Mouse (Mus musculus) cerebellum, postnatal 10 days (tissue): Measurements from ENCODE around the gene Sptan1.

Source experiments
- DNase-seq, 2 experiments: peaks; one replicate each; pipeline ENCODE4 v3.0.0; 2021; ENCODE audit warnings: mixed read lengths in 2 of 2

The Sptan1 gene

GRCm38 (mm10) chr2:29965250-29965843 is at the start of gene Sptan1:
Gene Sptan1, plus strand, starts transcription at chr2:29965560.
- peak; percentile 99 to 100 for DNase-seq

DNA sequence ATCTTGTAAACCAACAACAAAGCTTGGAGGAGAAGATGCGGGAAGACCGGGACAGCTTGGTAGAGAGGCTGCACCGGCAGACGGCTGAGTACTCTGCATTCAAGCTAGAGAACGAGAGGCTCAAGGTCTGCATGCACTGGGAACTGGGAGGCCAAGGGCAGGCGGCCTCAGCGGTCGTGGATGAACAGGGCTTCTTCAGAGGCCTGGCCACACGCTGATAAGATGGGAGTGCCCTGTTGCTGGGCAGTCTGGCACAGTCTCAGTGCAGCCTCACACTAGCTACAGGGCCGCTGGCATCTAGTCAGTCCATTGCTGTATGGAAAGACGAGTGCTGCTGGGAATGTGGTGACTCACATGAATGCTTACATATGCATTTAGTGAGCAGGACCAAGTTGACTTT is 47.7 kb upstream of the Sptan1 start:
- no peak for DNase-seq

DNA sequence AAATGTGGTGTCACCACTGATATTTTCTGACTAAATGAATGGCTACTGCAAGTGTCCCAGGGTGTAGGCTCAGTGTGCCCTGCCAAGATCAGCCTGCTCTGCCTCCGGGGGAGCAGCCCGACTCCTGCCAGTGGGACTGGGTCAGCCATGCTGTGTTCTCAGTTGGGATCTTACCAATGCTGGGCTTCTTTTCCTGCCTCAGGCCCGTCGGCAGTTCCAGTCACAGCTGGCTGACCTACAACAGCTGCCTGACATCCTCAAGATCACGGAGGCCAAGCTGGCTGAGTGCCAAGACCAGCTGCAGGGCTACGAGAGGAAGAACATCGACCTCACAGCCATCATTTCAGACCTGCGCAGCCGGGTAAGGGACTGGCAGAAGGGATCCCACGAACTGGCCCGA is 43.3 kb upstream of the Sptan1 start:
- peak; percentile 47 to 55 for DNase-seq

DNA sequence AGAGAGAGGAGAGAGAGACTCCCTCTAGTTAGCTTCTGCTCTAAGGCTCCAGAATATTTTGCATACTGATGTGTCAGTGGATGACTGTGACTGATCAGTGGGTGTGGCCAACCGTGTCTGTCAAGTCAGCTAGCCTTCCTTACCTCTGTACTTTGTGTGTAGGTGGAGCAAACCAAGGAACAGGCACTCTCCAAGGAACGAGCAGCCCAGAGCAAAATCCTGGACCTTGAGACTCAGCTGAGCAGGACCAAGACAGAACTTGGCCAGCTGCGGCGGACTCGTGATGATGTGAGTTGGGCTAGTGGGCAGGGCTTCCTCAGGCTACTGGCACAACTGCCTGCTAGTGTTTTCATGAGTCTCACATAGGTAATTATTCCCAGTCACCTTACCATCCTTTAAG is 38.8 kb upstream of the Sptan1 start:
- DNase-seq = no peak

DNA sequence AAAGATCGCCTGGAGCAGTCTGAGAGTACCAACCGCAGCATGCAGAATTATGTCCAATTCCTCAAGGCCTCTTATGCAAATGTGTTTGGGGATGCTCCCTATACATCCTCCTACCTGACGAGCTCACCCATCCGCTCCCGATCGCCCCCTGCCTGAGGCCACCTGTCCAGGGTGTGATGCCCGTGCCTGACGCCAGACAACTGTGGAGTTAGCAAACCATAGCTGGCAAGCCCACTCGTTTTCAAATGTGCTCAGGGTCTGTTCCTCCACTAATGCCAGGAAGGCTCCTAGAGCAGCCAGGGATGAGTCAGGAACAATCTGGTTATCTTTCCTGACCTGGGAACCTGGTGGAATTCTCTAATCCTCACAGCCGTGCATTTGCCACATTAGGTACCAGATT is 34.9 kb upstream of the Sptan1 start:
- DNase-seq = peak; percentile 97 to 98

- peak; percentile 36 to 48 for DNase-seq
Measured at GRCm38 (mm10) chr2:29931194-29931593, 34.2 kb upstream of the Sptan1 start.

GRCm38 (mm10) chr2:29934906-29935599 is 30.3 kb upstream of the Sptan1 start, which contains the start of gene Gle1:
Gene Gle1, plus strand, starts transcription at chr2:29935426.
- DNase-seq = peak; percentile 98 to 99

- DNase-seq = no peak
Measured at GRCm38 (mm10) chr2:29940073-29940472, 25.3 kb upstream of the Sptan1 start.

DNA sequence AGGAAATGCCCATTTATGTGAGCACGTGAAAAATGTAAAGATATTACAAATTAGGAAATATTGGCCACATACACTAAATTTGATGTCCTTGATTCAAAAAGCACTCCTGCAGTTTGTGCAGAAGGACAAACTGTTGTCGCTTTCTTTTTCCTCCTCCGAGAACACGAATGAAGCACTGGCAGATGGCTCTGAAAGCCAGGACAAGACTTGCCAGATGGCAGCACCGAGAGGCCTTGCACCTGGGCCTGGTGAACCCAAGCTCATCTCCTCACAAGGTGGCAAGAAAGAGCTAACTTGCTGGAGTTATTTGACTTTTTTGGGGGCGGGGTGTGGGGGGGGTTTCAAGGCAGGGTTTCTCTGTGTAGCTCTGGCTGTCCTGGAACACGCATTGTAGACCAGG is 24.5 kb upstream of the Sptan1 start:
- DNase-seq = no peak

GRCm38 (mm10) chr2:29944723-29945122 is 20.6 kb upstream of the Sptan1 start:
- DNase-seq = no peak

DNA sequence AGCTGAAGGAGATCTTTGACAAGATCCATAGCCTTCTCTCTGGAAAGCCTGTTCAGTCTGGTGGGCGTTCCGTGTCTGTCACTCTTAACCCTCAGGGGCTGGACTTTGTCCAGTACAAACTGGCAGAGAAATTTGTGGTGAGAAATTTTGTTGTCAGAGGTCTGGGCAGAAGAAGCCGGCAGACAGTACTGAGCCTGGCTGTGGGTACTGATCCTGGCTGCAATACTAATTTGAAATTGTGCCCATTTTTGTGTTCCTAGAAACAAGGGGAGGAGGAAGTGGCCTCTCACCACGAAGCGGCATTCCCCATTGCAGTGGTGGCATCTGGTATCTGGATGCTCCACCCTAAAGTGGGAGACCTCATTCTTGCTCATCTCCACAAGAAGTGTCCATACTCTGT is 16.5 kb upstream of the Sptan1 start:
- peak in 1 of 2 experiments; percentile 20 for DNase-seq

DNA sequence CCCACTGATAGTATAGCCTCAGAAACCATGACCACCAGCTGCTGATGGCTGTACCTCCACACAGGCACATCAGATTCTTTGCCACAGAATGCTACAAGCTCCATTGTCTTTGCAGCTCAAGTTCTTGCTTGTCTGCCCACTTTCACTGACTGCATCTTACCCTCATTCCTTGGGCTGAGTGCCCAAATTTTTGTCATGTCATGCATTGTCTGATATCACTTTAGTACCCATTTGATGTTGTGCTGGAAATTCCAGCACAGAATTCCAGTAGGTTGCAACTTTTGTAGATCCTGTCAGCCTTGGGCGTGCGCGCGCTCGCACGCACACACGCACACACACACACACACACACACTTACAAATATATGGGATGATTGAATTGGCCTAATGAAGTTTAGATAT is 4.1 kb upstream of the Sptan1 start:
- no peak for DNase-seq

GRCm38 (mm10) chr2:29964354-29965249 is 758 bp upstream of the Sptan1 start:
- DNase-seq = peak; percentile 52 to 71

DNA sequence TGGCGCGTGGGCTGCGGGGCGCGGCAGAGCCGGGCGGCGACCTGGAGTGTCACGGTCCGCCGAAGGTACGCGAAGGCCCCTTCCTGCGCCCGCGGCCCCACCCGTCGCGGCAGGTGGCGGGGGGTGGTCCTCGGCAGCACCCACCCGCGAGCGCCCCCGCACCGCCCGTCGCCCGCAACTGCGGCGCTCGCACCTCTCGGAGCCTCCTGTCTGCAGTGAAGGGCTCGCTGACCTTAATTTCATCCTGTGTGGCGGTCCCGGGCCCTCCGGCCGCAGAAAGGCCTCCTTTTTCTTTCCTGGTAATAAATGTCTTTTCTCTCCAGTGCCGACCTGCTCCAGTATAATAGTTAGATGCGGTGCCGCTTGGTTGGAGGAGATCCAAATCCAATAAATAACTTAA is 546 bp downstream of the Sptan1 start:
- DNase-seq = peak; percentile 72 to 79

DNA sequence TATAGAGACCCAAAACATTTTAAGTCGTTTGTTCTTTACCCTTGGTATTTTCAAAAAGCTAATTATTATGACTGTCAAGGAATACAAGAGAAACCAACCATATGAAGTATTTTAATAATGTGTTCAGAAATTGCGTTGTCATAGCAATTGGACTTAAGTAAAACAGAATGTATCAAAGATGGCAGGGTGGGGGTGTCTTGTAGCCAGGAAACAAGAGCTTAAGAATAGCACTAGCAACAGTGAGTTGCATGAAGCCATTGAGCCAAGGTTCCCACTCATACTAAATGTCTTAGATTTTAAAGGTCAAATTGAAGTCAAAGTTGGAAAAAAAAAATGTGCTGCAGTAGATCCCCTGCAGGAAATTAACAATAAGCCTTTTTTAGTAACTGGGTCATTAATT is 1.5 kb downstream of the Sptan1 start:
- no peak for DNase-seq

- peak in 1 of 2 experiments; percentile 32 for DNase-seq
Measured at GRCm38 (mm10) chr2:29967768-29968167, 2.4 kb downstream of the Sptan1 start.

GRCm38 (mm10) chr2:29968638-29969037 is 3.3 kb downstream of the Sptan1 start:
- no peak for DNase-seq

- DNase-seq = peak; percentile 75 to 78
Measured at GRCm38 (mm10) chr2:29971838-29972635, 6.7 kb downstream of the Sptan1 start.

DNA sequence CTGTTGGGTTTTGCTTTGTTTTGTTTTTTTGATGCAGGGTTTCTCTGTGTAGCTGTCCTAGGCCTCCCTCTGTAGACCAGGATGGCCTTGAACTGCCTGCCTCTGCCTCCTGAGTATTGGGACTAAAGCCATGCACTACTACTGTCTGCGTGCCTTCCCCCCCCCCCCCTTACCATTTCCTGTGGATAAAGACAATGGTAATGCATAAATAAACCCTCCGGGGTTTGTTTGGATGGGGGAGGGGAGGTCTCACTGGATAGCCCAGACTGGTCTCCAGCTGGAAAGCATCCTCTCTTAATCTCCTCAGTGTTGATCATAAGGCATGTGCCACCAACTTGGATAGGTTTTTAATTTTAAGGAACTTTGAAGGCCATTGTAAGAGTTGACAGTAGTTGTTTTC is 8.2 kb downstream of the Sptan1 start:
- DNase-seq = peak in 1 of 2 experiments; percentile 16

DNA sequence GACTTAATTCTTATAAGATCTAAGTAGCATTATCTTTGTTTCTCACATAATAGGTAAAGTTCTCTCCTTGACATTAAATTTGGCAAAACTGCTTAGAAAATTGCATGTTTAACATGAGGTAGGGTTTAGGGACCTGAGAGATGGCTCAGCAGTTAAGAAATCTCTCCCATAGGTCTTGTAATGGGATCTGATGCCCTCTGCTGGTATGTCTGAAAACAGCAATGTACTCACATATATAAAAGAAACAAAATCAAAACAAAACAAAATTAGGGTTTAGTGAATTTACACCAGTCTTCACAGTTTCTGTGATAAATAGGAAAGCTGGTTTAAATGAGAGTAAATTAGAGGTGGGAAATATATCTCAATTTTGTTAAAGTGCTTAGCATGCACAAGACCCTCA is 11.9 kb downstream of the Sptan1 start:
- DNase-seq = peak; percentile 65 to 77

DNA sequence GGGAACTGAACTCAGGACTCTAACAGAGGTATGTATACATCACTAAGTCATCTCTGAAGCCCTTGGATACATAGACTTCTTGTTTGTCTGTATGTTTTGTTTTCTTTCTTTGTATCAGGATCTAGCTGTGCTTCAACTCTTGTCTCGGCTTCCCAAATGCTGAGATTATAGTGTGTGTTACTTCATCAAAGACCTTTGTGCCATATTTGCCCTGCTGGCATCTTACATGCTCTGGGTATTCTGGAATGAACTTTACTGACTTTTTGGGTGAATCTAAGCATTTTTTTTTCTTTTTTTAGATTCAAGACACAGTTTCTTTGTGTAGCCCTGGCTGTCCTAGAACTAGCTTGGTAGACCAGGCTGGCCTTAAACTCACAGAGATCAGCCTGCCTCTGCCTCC is 15.3 kb downstream of the Sptan1 start:
- no peak for DNase-seq

DNA sequence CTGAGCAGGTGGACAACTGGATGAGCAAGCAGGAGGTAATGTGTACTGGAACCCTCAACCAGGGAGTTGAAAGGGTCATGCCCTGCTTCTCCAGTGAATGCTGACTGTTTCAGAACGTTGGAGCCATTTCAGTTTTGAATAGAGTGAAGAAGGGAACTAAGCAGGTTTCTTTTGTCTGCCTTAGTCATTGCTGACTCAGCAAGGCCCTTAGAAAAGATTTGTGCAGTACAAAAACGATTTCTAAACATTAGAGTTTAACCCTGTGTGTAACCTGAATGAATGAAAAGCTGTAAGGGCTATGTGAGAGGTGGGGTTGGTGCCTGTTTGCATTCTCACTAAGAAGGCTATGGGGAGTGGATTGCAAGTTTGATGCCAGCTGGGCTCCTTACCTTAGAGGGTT is 26.6 kb downstream of the Sptan1 start:
- DNase-seq = no peak

- DNase-seq = no peak
Measured at GRCm38 (mm10) chr2:30009101-30009500, 43.7 kb downstream of the Sptan1 start.
